Mouse (Mus musculus): ENCODE results near the gene Tmem132d. TPM values are rescaled to one million over a fixed set of nuclear protein-coding genes. Genes with fewer than 3 reads are reported as not detected.

Tmem132d gene
- polyA plus RNA-seq, 2 experiments from 2014 or later: not detected

DNA sequence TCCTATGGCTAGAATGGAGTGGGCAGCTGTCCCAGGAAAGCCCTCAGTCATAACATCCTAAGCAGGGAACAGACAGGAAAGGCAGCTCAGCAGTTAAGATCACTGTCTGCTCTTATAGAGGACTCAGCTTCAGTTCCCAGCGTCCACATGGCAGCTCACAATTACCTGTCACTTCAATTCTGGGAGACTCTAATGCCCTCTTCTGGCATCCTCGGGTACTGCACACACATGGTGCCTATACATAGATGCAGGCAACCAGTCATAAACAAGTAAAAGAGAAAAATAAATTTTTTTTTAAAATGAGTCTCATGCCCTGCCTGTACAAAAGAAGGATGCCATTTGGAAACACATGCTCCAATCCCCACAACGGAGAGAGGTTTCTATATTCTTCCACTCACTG lies 28.7 kb downstream of the Tmem132d start:
- no peak for ATAC-seq

GRCm38 (mm10) chr5:128392372-128392771 lies 40.5 kb downstream of the Tmem132d start:
- no peak for ATAC-seq

- no peak for ATAC-seq
Measured at GRCm38 (mm10) chr5:128389665-128390064, 43.2 kb downstream of the Tmem132d start.

GRCm38 (mm10) chr5:128388358-128389141 lies 44.3 kb downstream of the Tmem132d start:
- ATAC-seq: no peak

DNA sequence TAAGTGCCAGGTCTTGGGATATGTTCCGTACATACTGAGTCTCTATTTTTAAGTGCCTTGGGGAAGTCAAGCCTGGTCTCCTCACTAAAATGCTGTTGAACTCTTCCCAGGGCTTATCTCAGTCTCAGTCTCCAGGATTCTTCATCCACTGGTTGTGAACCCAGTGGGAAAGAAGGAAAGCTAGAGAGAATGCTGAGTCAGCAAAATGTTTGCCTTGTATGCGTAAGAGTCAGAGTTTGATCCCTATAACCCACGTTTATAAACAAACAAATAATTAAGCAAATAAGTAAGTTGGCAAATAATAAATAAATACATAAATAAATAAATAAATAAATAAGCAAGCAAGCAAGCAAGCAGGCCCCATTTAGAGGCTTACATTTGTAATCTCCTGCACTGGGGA lies 63.1 kb downstream of the Tmem132d start:
- ATAC-seq: no peak

DNA sequence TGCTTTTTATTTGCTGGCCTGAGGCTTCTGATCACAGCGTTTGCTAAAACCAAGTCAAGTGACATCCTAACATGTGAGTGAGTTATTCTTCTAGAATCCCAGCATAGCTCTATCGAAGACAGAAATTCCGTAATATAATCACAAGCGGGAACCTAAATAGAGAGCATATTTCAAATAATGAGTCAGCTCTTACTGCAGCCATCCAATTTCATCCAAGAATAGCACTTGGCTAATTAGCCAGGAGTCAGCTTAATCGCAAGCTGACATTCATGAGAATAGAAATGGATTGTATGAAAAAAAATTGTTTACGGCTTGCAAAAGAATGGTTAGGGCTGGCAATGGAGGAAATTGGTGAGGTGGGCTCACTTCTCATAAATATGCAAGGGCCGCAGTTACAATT lies 63.8 kb downstream of the Tmem132d start:
- no peak for ATAC-seq

DNA sequence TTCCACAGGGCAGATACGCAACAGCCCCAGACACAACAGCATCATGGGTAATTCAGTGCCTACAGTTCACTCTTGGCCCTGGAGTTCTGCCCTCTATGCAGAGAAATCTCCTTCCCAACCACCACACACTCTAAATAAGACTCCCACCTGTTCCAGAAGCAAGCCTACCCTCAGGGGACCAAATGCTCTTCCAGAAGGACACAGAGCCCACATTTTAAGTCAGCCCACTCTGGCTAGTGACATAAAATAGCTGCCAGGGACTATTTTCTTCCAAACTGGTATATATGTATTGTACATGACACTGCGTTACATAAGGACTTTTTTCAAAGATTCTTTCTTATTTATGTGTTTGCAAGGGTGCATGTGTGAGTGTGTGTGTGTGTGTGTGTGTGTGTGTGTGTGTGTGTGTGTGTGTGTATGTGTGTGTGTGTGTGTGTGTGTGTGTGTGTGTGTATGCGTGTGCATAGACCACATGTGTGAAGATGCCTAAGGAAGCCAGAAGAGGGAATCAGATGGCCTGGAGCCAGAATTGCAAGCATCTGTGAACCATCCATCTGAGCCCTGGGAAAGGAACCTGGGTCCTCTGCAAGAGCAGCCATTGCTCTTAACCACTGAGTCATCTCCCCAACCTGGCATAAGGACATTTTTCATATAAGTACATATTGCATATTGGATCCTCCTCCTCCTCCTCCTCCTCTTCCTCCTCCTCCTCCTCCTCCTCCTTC lies 67.5 kb downstream of the Tmem132d start:
- ATAC-seq: no peak

DNA sequence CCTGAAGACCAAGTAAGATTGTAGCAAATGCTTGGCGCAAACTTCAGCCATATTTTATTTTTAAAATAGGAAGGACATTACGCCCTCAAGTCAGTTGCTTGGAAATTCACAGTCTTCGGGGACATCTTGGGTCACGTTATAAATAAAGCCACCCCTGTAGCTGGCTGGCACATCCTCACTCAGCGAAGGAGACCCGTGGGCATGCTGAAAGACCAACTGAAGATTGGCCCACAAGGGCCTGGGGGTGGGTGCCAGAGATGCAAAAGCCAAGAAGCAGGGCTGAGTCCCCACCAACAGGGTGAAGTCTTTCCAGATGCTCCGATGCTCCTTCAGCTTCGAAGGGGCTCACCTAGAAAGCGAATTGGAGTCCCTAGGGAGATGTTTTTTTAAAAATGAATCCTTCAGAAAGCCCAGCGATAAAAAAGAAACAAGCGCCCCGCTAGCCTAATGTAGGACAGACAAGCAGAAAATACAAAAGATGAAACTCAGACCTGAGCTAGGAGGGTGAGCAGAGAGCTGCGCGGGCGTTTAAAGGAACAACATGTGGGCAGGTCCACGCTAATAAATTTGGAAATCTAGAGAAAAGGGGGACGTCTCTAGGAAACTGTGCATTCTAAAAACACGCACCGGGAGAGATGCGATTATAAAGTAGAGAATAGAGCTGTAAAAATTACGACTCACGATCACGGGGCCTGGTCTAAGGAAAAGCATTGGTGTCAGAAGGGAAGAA lies 71.8 kb downstream of the Tmem132d start:
- no peak for ATAC-seq

DNA sequence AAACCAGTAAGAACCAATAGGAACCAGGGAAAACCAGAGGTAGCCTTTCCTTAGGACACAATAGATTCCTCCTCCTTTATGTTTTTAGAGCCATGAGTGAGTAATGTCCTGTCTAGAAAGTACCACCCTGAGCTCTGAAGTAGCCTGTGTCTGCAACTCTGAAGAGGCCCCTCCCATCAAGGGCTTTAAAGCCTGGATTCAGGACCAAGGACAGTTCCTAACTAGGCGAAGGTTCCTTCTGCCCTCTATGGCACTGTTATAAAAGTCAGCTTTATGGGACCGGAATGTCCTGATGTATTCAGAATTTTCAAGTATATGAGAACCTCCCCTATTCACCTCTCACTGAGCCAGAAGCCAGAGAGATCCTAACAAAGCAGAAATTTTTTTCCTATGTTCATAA lies 84.0 kb downstream of the Tmem132d start:
- no peak for ATAC-seq

- no peak for ATAC-seq
Measured at GRCm38 (mm10) chr5:128336841-128337240, 96.0 kb downstream of the Tmem132d start.

DNA sequence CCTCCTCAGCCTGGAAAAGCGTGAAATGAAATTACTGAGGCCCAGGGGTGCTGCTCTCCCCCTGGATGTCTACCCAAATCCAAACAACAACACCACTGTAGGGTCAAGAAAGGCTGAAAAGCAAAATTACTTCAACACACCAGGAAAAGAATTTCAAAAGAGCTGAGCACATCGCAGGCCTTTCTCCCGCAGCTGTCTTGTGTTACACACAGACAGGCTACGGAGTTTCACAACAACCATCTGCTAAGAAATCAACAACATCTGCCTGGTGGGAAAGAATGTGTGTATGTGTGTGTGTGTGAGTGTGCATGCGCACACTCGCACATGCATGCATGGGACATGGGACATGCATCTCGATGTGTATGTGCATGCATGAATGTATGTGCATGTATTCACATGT lies 100.1 kb downstream of the Tmem132d start:
- no peak for ATAC-seq

DNA sequence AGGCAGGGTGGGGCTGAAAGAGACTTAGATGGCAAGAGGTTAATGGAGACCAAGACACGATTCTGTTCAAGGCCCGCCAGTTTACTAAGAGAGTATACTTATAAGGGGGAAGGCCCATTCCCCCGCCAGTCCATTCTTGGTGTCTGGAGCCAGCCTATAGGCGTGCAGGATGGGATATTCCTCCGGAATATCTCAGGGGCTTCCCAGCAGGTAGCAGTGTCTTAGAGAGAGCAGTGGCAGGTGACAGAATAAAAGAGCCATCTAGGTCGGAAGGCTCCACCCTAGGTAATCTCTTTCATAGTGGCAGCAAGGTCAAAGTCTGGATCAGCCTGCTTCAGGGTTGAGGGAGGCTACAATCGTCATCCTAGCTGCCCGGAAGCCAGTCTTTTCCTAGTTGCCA lies 102.5 kb downstream of the Tmem132d start:
- no peak for ATAC-seq

GRCm38 (mm10) chr5:128302387-128302786 lies 130.5 kb downstream of the Tmem132d start:
- no peak for ATAC-seq

DNA sequence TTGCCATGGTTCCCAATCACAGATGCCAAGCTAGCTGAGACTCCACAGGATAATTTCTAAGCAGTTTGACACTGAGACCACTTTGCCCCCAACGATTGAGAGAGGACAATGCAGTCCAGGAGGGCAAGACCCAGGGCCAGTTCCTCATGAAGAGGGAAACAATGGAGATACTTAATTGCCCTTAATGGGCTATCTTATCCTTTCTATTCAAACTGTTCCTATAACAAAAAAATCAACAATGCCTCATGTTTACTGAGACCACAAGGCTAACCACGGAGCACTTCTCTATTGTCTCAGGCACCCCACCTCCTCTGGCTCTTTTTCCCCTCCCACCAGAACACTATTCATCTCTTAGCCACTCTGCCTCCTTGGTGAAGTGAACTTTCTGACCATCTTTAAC lies 141.7 kb downstream of the Tmem132d start:
- ATAC-seq: no peak

GRCm38 (mm10) chr5:128273255-128273654 lies 159.6 kb downstream of the Tmem132d start:
- no peak for ATAC-seq

DNA sequence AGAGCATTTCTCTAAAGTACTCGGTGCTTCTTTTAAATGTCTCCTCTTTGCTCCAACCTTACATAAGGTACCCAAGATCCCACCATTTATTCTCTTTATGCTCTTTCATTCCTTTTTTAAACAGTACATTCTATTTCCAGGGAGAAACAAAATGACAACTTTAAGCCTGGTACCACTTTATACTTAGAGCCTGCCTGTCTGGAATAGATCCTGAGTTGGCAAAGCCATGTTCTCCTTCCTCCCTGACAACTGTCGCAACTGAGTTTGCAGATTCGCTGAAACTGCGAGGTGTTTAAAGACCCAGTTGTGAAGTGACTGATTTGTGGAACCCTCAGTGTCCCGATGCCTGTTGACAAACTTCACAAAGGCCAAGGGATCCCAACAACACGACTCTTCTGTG lies 165.5 kb downstream of the Tmem132d start:
- no peak for ATAC-seq

GRCm38 (mm10) chr5:128244219-128244618 lies 188.7 kb downstream of the Tmem132d start:
- ATAC-seq: no peak

- ATAC-seq: no peak
Measured at GRCm38 (mm10) chr5:128236638-128237335, 196.1 kb downstream of the Tmem132d start.

DNA sequence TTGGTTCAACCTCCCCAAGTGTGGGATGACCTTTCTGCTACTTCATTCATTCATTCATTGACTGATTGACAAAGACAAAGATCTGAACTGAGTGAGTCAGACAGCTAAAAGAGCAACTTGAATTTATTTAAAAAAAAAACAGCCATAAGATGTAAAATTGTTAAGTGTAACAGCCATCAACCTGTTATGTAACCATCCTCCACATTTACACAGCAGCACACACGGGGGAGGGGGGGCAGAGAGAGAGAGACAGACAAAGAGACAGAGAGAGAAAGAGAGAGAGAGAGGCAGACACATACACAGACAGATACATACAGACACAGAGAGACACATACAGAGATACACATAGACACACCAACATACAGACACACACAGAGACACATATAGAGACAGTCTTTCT lies 197.3 kb downstream of the Tmem132d start:
- no peak for ATAC-seq

DNA sequence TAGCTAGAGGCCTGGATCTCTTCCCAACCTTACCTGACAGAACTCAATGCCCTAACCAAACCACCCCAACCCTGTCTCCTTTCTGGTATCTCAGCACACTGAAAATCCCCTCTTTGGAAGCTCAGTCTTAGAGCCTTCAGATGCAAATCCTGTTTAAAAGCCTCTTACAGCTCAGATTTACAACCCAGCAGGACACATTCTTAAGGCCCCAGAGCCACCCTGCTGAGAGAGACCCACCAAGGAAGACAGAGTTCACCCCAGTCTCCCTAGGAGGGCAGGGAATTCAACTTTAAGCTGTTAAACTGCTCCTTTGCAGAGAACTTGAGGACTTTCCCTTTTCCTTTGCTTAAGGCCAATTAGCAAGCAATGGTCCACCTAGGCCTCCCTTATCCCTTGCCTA lies 199.8 kb downstream of the Tmem132d start:
- no peak for ATAC-seq

DNA sequence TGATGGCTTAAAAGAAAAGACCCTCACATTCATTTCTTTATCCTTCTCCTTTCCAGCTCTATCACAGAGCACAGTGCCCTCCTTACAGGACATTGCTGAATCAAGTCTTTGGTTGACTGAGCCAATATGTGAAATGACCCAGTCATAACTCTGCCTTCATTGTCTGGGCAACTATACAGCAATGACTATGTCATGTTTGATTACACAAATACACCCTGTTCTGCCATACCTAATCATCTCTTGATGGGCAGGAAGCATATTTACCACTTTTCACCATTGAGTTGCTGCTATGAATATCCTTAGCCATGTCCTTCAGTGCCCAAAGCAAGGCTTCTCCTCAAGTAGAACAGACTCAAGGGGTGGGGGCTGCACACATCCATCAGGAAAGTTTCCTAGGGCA lies 214.6 kb downstream of the Tmem132d start:
- ATAC-seq: no peak

- ATAC-seq: no peak
Measured at GRCm38 (mm10) chr5:128211125-128211524, 221.8 kb downstream of the Tmem132d start.

DNA sequence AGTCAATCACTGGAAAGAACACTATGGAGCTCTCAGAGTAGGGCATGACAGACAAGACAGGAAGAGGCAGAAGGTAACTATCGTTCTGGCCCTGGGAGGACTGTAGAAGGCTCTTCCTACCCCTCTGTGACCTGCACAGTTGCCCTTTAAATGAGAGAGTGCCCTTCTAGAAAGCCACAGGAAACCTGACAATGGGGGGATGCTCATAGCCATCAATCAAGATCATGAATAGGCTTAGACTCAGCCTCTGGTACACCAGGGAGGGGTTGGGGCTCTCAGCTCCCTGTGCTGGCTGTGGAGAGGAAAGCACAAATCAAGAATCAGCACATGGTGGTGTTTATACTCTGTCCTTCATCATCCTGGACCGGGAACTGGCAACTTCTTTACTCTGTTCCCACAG lies 227.2 kb downstream of the Tmem132d start:
- no peak for ATAC-seq

Data from CD4-positive, CD25-positive, alpha-beta regulatory T cell, adult 4 months (primary cell).